ENCODE assay signal across 8 mouse cellular contexts in the genomic region with DNA sequence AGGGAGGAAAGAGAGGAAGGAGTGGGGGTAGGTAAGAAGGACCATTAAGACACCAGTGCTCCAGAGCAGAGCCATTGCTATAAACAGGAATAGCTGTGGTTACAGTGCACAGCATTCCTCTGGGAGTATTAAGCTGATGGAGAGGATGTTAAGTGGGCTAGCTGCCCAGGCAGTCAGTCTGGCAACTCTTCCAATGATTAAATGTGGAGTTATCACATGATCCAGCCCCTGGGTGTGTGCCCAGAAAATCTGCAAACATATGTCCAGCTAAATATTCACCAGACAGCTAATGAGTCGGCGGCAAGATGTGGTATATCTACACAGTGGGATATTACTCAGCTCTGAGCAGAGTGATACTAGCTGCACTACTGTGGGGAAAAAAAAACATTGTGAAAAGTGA.
DNase-seq lines count a peak whose midpoint lies in the region; ATAC-seq lines count a peak whose summit lies in the region.

No protein-coding gene starts in this region.

- DNase-seq in 3134 (ENCODE audit: extremely low read depth, insufficient read length, low spot score) (peak; percentile 86), NIH3T3 (ENCODE audit: low read depth) (peak; percentile 100)
- peak; percentile 23 to 72 for DNase-seq in frontal cortex, adult 2 months (ENCODE audit: extremely low spot score in 1 of 2, low spot score in 1 of 2)
- DNase-seq in hindbrain, embryonic 14.5 days (ENCODE audit: low spot score) = peak; percentile 53
- DNase-seq in layer of hippocampus, postnatal 10 days (ENCODE audit: low spot score in 2 of 2) = peak; percentile 74 to 84
- DNase-seq in thymus, postnatal 14 days = no peak

- H3K36me3 ChIP-seq in hindbrain, embryonic 14.5 days (replicated peaks; ENCODE audit: control insufficient read depth, insufficient read depth) = no peaks in the 10 kb centered on the region
- no peaks in the 10 kb centered on the region for H3K36me3 ChIP-seq in midbrain, embryonic 13.5 days

- H3K9me3 ChIP-seq in hindbrain, embryonic 14.5 days (ENCODE audit: control insufficient read depth, low read length) = no peaks in the 10 kb centered on the region
- H3K9me3 ChIP-seq in midbrain, embryonic 13.5 days = no peaks in the 10 kb centered on the region

- no peak overlapping the region for H3K4me3 ChIP-seq in hindbrain, embryonic 14.5 days (replicated peaks; ENCODE audit: low read length)
- H3K4me3 ChIP-seq in midbrain, embryonic 13.5 days (replicated peaks) = no peak overlapping the region

- no peak overlapping the region for H3K4me2 ChIP-seq in hindbrain, embryonic 14.5 days (replicated peaks)
- no peak overlapping the region for H3K4me2 ChIP-seq in midbrain, embryonic 13.5 days (replicated peaks)

- H3K9ac ChIP-seq in hindbrain, embryonic 14.5 days = no peak overlapping the region
- H3K9ac ChIP-seq in midbrain, embryonic 13.5 days (replicated peaks) = no peak overlapping the region

- H3K4me1 ChIP-seq in hindbrain, embryonic 14.5 days (replicated peaks; ENCODE audit: control insufficient read depth, insufficient read depth, low read length) = 0 out of 2 replicates have a peak, but pooled peaks cover 7% of the 10 kb centered on the region
- H3K4me1 ChIP-seq in midbrain, embryonic 13.5 days (replicated peaks) = peaks cover 17% of the 10 kb centered on the region

- no peaks in the 10 kb centered on the region for H3K27me3 ChIP-seq in hindbrain, embryonic 14.5 days (ENCODE audit: control insufficient read depth, insufficient read depth, low read length)
- H3K27me3 ChIP-seq in midbrain, embryonic 13.5 days = no peaks in the 10 kb centered on the region

- ATAC-seq in hindbrain, embryonic 14.5 days (ENCODE audit: low FRiP score) = peak; percentile 70; the same call in 1 of the 2 replicates
- peak; percentile 51 for ATAC-seq in midbrain, embryonic 13.5 days
- ATAC-seq in granulocyte monocyte progenitor cell, adult 5-6 weeks (replicated peaks; ENCODE audit: poor library complexity, severe bottlenecking) = no peak

- no peak overlapping the region for H3K27ac ChIP-seq in hindbrain, embryonic 14.5 days
- H3K27ac ChIP-seq in midbrain, embryonic 13.5 days = no peak overlapping the region

- 53% methylated on average over 2 of the region's 2 CpGs for WGBS in hindbrain, embryonic 14.5 days
- 78% methylated on average over 2 of the region's 2 CpGs for WGBS in midbrain, embryonic 13.5 days
